Mouse (Mus musculus): Measurements from ENCODE around the gene Rassf5. TPM values are rescaled to one million over a fixed set of nuclear protein-coding genes. Genes with fewer than 3 reads are reported as not detected.

The Rassf5 gene
- polyA plus RNA-seq (2012; ENCODE audit: insufficient read depth, insufficient read length, low replicate concordance, missing spikeins), result not detected in 2 replicates

- no peak within 1 kb of the TSS for H3K27ac ChIP-seq (ENCODE audit: insufficient read depth, low read depth, low read length)
- H3K4me3 ChIP-seq (ENCODE audit: insufficient read depth, low read depth, low read length), result peak within 1 kb of the TSS; percentile 59
- H3K4me1 ChIP-seq (ENCODE audit: control insufficient read depth, insufficient read depth, low read length), result peaks cover 11% of the 10 kb centered on the region
- no peak for TF ChIP-seq POLR2A (IDR thresholded peaks at IDR 0.05; ENCODE audit: insufficient read depth, low read depth, low read length)
- no peak for TF ChIP-seq CTCF (IDR thresholded peaks at IDR 0.05; ENCODE audit: insufficient read depth, low read depth, low read length)
- WGBS, result 1% methylated on average over 60 of the region's 60 CpGs
Measured at GRCm38 (mm10) chr1:131245089-131245856, at the start of gene Rassf5. Rassf5 (minus strand) TSS chr1:131245258.

DNA sequence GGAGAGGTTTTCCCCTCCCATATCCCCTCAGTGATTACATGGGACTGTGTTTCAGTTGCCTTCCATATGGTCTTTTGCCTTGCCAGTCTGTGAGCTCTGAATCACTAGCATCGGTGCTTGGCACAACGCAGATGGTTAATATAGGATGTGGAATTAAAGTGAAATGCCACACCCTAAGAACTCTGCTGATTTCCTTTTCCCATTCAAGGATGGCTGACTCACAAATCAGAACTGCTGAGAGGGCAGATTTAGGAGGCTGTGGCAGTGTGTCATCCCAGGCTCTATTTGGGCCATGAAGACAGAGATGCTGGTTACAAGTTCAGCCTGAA is 48.8 kb upstream of the Rassf5 start:
- 39% methylated on average over 2 of the region's 2 CpGs for WGBS
- TF ChIP-seq POLR2A (IDR thresholded peaks at IDR 0.05; ENCODE audit: insufficient read depth, low read depth, low read length) (no peak), CTCF (IDR thresholded peaks at IDR 0.05; ENCODE audit: insufficient read depth, low read depth, low read length) (no peak)
- Histone ChIP-seq H3K4me1 (ENCODE audit: control insufficient read depth, insufficient read depth, low read length) (peaks cover 13% of the 10 kb centered on the region), H3K4me3 (ENCODE audit: insufficient read depth, low read depth, low read length) (no peak overlapping the region), H3K27ac (ENCODE audit: insufficient read depth, low read depth, low read length) (no peak overlapping the region)

- peaks cover 13% of the 10 kb centered on the region for H3K4me1 ChIP-seq (ENCODE audit: control insufficient read depth, insufficient read depth, low read length)
- TF ChIP-seq POLR2A (IDR thresholded peaks at IDR 0.05; ENCODE audit: insufficient read depth, low read depth, low read length) (no peak), CTCF (IDR thresholded peaks at IDR 0.05; ENCODE audit: insufficient read depth, low read depth, low read length) (no peak)
- WGBS, result 67% methylated on average over 4 of the region's 4 CpGs
- no peak overlapping the region for H3K4me3 ChIP-seq (ENCODE audit: insufficient read depth, low read depth, low read length)
- no peak overlapping the region for H3K27ac ChIP-seq (ENCODE audit: insufficient read depth, low read depth, low read length)
Measured at GRCm38 (mm10) chr1:131293221-131293921, 48.3 kb upstream of the Rassf5 start.

DNA sequence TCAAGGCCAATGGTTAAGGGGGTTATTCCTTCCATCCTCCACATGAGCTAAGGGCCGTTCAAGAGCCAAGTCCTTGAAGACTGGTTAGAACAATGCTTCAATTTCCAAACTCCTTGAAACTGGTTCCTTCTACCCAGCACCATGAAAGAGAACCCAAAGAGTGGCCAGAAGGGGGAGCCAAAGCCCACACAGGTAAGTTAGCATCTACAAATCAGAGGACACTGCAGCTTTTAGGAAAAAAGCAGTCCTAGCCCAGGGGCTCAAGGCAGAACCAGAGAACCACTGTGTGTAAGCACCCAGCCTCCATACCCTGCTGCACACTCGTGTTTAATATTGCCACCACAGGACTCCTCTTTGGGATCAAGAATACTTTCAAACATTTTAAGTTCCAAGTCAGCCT is 45.6 kb upstream of the Rassf5 start:
- TF ChIP-seq CTCF (IDR thresholded peaks at IDR 0.05; ENCODE audit: insufficient read depth, low read depth, low read length) (no peak), POLR2A (IDR thresholded peaks at IDR 0.05; ENCODE audit: insufficient read depth, low read depth, low read length) (no peak)
- Histone ChIP-seq H3K27ac (ENCODE audit: insufficient read depth, low read depth, low read length) (no peak overlapping the region), H3K4me3 (ENCODE audit: insufficient read depth, low read depth, low read length) (no peak overlapping the region), H3K4me1 (ENCODE audit: control insufficient read depth, insufficient read depth, low read length) (peaks cover 3% of the 10 kb centered on the region; the same call in 1 of the 2 replicates)
- 52% methylated on average over 2 of the region's 2 CpGs for WGBS

DNA sequence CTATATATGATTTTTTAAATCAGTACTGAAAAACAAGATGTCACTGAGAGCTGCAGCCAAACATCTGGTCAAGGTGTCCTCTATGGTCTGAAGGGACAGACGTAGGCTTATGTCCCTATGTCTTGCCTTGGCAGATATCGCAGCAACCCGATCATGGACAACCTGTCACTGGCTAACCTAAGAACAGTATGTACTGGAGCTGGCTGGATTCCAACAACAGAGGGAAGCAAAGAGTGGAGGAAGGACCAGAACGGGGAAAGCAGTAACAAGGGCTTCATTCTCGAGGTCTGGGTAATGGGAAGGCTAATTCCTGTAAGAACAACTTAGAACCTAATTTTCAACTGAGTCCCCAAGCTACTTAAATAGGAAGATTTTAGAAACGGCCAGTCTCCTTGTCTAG is 43.9 kb upstream of the Rassf5 start:
- TF ChIP-seq POLR2A (IDR thresholded peaks at IDR 0.05; ENCODE audit: insufficient read depth, low read depth, low read length) (no peak), CTCF (IDR thresholded peaks at IDR 0.05; ENCODE audit: insufficient read depth, low read depth, low read length) (no peak)
- WGBS, result 79% methylated on average over 6 of the region's 6 CpGs
- Histone ChIP-seq H3K4me1 (ENCODE audit: control insufficient read depth, insufficient read depth, low read length) (no peaks in the 10 kb centered on the region), H3K27ac (ENCODE audit: insufficient read depth, low read depth, low read length) (no peak overlapping the region), H3K4me3 (ENCODE audit: insufficient read depth, low read depth, low read length) (no peak overlapping the region)

DNA sequence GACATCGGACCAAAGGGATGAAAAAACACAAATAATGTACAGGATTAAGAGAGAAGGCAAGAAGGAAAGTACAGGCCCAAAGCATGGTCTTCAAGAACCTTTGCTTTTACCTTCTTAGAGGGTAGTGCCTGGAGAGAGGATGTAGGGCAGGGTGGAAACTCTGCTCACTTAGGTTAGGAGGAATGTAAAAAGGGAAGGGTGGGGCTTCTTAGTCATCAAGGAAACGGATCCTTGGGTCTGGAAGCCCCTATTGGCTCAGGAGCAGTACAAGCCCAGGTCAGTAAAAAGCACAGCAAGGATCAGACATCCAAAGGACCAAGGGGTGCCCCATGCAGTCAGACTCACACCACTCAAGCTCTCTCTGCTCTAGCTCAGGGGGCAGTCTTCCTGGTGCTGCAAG is 42.2 kb upstream of the Rassf5 start:
- TF ChIP-seq CTCF (IDR thresholded peaks at IDR 0.05; ENCODE audit: insufficient read depth, low read depth, low read length) (no peak), POLR2A (IDR thresholded peaks at IDR 0.05; ENCODE audit: insufficient read depth, low read depth, low read length) (no peak)
- WGBS, result 65% methylated on average over 2 of the region's 2 CpGs
- H3K4me3 ChIP-seq (ENCODE audit: insufficient read depth, low read depth, low read length), result no peak overlapping the region
- H3K4me1 ChIP-seq (ENCODE audit: control insufficient read depth, insufficient read depth, low read length), result no peaks in the 10 kb centered on the region
- H3K27ac ChIP-seq (ENCODE audit: insufficient read depth, low read depth, low read length), result no peak overlapping the region

- TF ChIP-seq CTCF (IDR thresholded peaks at IDR 0.05; ENCODE audit: insufficient read depth, low read depth, low read length), result no peak
- no peak for TF ChIP-seq POLR2A (IDR thresholded peaks at IDR 0.05; ENCODE audit: insufficient read depth, low read depth, low read length)
- Histone ChIP-seq H3K4me1 (ENCODE audit: control insufficient read depth, insufficient read depth, low read length) (no peaks in the 10 kb centered on the region), H3K27ac (ENCODE audit: insufficient read depth, low read depth, low read length) (no peak overlapping the region), H3K4me3 (ENCODE audit: insufficient read depth, low read depth, low read length) (no peak overlapping the region)
- 81% methylated on average over 5 of the region's 5 CpGs for WGBS
Measured at GRCm38 (mm10) chr1:131286803-131287202, 41.7 kb upstream of the Rassf5 start.

- TF ChIP-seq CTCF (IDR thresholded peaks at IDR 0.05; ENCODE audit: insufficient read depth, low read depth, low read length) (no peak), POLR2A (IDR thresholded peaks at IDR 0.05; ENCODE audit: insufficient read depth, low read depth, low read length) (no peak)
- 92% methylated on average over 4 of the region's 4 CpGs for WGBS
- Histone ChIP-seq H3K4me1 (ENCODE audit: control insufficient read depth, insufficient read depth, low read length) (no peaks in the 10 kb centered on the region), H3K27ac (ENCODE audit: insufficient read depth, low read depth, low read length) (no peak overlapping the region), H3K4me3 (ENCODE audit: insufficient read depth, low read depth, low read length) (no peak overlapping the region)
Measured at GRCm38 (mm10) chr1:131284616-131285015, 39.6 kb upstream of the Rassf5 start.

DNA sequence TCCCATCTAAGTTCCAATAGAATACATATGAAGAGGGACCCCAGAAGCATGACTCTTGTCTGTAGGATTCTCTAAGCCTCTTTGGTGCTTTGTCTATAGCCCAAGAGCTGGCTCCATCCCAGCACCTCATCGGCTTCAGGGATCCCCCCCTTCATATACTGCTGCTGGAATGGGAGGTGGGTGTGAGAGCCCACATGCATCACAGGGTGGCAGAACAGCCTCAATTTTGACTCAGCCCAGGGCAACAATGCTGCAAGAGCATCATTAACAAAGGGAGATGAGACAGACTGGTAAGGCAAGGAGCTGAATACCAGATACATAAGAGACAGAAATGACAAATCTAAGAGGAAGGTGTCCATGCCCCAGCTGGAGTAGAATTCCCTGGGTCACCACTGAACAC is 39.1 kb upstream of the Rassf5 start:
- no peaks in the 10 kb centered on the region for H3K4me1 ChIP-seq (ENCODE audit: control insufficient read depth, insufficient read depth, low read length)
- 37% methylated on average over 1 of the region's 1 CpGs for WGBS
- H3K27ac ChIP-seq (ENCODE audit: insufficient read depth, low read depth, low read length), result no peak overlapping the region
- no peak overlapping the region for H3K4me3 ChIP-seq (ENCODE audit: insufficient read depth, low read depth, low read length)
- TF ChIP-seq CTCF (IDR thresholded peaks at IDR 0.05; ENCODE audit: insufficient read depth, low read depth, low read length) (no peak), POLR2A (IDR thresholded peaks at IDR 0.05; ENCODE audit: insufficient read depth, low read depth, low read length) (no peak)
